Mouse (Mus musculus) splenic B cell, adult 2 months (primary cell): ENCODE data around the gene Hist1h3e.
"Not testable (repeated sequence)": the region's sequence is repeated elsewhere in the genome, so short reads cannot be mapped to it uniquely, and the experiment has no call there.

Experiments
- DNase-seq: peaks from one replicate; pipeline ENCODE4 v3.0.0-alpha.2; 2011; ENCODE audit warnings: low read depth, low spot score
- H3K27me3 ChIP-seq: 2 replicates; pipeline ENCODE4 v1.6.1; 2012; ENCODE audit warnings: mild to moderate bottlenecking, low read length, moderate library complexity, mixed read lengths; ENCODE audit not compliant: control insufficient read depth, poor library complexity, insufficient read depth, severe bottlenecking
- H3K36me3 ChIP-seq: 2 replicates; pipeline ENCODE4 v1.6.1; 2012; ENCODE audit warnings: mild to moderate bottlenecking, low read length, moderate library complexity, mixed read lengths; ENCODE audit not compliant: control insufficient read depth, poor library complexity, insufficient read depth, severe bottlenecking

Gene Hist1h3e

DNA sequence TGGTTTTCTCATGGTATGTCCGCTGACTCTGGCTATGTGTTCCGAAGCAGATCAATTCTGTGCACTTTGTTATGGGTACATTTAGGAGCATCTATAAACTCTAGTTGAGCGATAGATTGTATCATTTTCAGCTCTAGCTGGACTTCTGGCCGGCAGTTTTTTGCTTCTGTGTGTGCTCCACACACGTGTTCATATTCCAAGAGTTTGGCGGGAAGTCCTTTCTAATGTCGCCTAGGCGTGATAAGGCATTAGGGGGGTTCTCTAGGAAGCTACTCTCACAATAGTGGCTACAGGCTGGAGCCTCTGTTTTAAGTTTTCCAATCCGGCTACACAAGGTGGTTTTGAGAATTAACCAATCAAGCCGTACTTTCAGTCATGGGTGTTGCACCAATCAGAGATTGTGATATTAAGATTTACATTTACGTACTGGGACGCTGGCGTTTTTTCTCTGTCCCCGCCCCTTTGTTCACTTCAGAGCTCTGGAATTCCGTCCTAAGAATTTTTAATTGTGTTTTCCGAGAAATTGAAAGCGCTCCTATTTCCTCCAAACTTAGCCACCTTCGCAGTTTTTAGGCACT lies 6.2 kb downstream of the Hist1h3e start:
- peak; percentile 88 for DNase-seq
- no peaks in the 10 kb centered on the region for H3K36me3 ChIP-seq

DNA sequence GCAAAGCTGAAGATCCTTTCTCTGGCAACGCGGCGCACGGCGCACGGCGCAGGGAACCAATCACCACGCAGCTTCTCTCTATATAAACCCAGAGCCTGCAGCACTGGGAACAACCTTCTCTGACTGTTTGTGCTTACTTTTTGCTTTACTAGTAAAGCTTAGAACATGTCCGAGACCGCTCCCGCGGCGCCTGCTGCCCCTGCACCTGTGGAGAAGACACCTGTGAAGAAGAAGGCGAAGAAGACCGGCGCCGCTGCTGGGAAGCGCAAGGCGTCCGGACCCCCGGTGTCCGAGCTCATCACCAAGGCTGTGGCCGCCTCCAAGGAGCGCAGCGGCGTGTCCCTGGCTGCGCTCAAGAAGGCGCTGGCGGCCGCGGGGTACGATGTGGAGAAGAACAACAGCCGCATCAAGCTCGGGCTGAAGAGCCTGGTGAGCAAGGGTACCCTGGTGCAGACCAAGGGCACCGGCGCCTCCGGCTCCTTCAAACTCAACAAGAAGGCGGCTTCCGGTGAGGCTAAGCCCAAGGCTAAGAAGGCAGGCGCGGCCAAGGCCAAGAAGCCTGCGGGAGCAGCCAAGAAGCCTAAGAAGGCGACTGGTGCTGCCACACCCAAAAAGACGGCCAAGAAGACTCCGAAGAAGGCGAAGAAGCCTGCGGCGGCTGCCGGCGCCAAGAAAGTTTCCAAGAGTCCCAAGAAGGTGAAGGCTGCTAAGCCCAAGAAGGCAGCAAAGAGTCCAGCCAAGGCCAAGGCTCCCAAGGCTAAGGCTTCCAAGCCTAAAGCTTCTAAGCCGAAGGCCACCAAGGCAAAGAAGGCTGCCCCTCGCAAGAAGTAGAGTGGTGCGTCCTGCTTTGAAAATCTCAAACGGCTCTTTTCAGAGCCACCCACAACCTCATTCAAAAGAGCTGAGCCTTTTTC lies 7.0 kb downstream of the Hist1h3e start:
- Histone ChIP-seq H3K36me3 (no peaks in the 10 kb centered on the region), H3K27me3 (no peaks in the 10 kb centered on the region)
- DNase-seq: peak; percentile 85

More for the DNA sequence above, 6.2 kb downstream of the Hist1h3e start:
- no peaks in the 10 kb centered on the region for H3K27me3 ChIP-seq

DNA sequence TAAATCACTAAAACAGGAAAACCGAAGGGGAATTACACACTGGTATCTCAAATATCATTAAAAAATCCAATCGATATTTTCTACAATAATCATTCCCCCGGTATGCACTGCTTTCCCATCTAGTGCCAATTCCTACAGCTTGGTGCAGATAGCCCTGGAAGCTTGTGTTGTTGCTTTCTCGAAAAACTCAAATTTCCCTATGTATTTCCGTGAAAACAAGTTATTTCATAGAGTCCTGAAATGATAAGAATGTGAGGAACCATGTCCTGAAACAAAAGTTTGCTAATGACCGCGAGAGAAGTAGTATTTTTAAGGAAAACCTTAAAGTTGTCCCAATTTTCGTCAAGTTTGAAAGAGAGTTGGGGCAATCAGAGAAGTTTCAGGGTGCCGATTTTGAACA lies 7.8 kb downstream of the Hist1h3e start:
- Histone ChIP-seq H3K36me3 (no peaks in the 10 kb centered on the region), H3K27me3 (no peaks in the 10 kb centered on the region)
- no peak for DNase-seq

DNA sequence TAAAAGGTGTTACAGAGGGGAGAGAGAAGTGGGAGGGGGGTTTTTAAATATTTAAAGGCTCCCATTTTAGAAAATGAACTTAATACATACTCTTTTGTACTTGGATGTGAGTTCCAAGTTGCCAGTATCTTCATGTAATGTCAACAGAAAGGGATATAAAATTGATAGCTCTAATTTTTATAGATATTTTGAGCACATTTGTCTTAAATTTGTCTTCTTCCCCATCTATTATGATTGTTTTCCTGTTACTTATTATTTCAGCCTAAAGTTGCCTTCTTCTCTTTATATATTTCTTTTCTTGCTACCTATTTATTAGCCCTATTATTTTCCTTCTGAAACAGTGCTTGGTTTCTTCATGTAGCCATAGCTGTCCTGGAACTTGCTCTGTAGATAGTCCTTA lies 9.2 kb downstream of the Hist1h3e start, which contains the start of gene Hist1h1d:
TSS of gene Hist1h1d (plus strand) at position 301 of the 400 bp plus-strand sequence.
- DNase-seq: no peak
- Histone ChIP-seq H3K27me3 (no peaks in the 10 kb centered on the region), H3K36me3 (no peaks in the 10 kb centered on the region)

DNA sequence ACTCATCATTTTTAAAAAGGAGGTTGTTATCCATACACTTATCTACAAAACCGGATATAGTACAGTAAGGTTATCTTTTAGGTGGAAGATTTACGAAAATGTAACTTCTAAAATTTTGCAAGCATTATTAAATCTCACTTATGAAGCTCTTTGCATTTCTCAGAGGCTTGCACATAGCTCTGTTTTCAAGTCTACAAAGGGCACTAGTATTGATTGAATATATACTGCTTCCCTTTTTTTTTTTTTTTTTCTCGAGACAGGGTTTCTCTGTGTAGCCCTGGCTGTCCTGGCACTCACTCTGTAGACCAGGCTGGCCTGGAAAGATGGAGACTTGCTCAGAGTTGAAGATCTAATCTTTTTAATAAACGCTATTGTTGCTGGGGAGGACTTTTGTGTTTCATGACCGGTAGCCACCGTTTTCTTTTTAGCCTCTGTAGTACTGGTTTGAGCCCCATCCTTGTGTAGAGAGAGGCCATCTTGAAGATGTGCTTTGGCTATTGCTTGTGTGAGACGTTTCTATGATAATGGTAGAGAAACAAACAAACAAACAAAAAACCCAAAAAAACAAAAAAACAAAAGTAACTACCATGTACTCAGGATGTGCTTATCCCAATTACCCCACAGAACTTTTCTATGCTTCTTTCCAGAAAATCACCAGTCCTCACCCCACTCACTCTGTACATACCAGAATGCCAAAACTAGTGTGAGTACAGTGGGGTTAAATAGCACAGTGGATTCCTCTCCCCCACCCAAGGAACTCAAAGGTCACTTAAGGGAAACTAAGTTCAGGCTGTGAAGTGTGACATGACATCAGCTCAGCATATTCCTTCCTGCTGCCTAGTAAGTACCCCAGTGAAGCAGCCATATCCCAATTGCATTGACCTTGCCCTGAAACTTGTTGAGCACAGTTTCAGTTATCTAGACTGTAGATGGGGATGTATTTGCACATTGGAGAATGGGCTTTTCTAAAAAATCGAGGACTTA lies 9.9 kb downstream of the Hist1h3e start:
- H3K27me3 ChIP-seq: no peaks in the 10 kb centered on the region
- DNase-seq: no peak
- no peaks in the 10 kb centered on the region for H3K36me3 ChIP-seq

DNA sequence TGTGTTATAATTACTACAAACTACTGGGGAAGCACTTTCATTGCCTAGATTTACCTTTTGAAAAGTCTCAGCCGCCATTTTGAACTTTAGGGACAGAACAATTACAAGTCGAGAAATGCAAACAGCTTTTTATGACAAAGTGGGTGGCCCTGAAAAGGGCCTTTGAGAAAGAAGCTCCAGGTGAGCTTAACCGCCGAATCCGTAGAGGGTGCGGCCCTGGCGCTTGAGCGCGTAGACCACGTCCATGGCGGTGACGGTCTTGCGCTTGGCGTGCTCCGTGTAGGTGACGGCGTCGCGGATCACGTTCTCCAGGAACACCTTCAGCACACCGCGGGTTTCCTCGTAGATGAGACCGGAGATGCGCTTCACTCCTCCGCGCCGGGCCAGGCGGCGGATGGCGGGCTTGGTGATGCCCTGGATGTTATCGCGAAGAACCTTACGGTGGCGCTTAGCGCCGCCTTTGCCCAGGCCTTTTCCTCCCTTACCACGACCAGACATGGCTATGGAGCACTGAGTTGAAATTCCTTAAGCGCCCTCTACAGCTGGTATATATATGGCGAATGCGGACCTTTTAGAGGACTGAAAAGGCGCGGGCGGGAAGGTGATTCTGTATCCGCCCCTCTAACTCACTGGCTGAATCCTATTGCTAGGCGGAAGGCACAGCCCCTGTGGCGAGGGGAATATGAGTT lies 10.9 kb downstream of the Hist1h3e start, which contains the start of gene Hist1h4f:
TSS of gene Hist1h4f (minus strand) at position 503 of the 689 bp plus-strand sequence.
- not testable (repeated sequence) for H3K27me3 ChIP-seq, H3K36me3 ChIP-seq
- peak; percentile 85 for DNase-seq

DNA sequence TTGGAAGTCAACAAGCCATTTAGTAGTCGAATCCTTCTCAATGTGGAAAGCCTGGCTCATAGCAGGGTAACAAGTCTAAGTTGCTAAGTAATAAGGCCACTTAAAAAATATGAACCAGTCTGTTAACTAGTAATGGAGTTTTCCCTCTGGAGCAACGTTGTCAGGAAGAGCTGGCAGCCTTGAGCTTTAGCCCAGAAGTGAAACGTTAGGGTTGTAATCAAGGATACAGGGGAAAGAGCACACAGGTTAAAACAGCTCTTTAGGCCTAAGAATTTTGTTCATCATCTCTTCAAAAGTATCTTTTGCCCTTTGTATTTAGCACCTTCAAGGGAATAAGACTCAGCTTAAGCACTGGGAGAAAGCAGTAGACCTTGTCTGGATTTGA lies 11.4 kb downstream of the Hist1h3e start:
- Histone ChIP-seq H3K36me3 (0 out of 2 replicates have a peak, but pooled peaks cover 2% of the 10 kb centered on the region), H3K27me3 (no peaks in the 10 kb centered on the region)
- DNase-seq: no peak

DNA sequence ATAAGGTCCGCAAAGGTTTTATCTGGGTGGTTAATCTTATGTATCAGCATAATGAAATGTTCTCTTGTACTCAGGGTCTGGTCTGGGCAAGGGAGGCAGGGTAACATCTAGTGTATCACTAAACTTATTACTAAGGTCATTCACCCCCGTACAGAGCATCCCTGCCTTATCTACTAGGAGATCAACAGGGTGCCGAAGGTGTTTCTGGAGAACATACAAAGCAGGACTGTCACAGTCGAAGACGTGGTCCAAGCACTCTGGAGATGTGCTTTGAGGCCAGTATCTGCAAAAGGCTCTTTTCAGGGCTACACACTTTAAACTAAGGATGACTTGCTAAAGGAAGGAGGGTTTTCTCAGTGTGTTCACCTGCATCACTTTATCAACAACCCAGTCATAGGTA lies 15.5 kb downstream of the Hist1h3e start:
- Histone ChIP-seq H3K36me3 (0 out of 2 replicates have a peak, but pooled peaks cover 2% of the 10 kb centered on the region), H3K27me3 (no peaks in the 10 kb centered on the region)
- DNase-seq: no peak

DNA sequence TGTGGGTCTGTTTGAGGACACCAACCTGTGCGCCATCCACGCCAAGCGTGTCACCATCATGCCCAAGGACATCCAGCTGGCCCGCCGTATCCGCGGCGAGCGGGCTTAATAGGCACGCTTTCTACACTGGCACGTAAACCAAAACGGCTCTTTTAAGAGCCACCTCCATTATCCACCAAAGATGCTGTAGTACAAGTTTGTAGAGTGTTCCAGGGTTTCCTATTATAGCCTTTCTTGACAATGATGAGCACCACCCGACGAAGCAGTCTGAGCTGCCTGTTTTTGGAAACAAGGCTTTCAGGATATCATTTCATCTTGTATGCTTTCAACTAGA lies 17.4 kb downstream of the Hist1h3e start:
- not testable (repeated sequence) for H3K36me3 ChIP-seq, H3K27me3 ChIP-seq, DNase-seq

DNA sequence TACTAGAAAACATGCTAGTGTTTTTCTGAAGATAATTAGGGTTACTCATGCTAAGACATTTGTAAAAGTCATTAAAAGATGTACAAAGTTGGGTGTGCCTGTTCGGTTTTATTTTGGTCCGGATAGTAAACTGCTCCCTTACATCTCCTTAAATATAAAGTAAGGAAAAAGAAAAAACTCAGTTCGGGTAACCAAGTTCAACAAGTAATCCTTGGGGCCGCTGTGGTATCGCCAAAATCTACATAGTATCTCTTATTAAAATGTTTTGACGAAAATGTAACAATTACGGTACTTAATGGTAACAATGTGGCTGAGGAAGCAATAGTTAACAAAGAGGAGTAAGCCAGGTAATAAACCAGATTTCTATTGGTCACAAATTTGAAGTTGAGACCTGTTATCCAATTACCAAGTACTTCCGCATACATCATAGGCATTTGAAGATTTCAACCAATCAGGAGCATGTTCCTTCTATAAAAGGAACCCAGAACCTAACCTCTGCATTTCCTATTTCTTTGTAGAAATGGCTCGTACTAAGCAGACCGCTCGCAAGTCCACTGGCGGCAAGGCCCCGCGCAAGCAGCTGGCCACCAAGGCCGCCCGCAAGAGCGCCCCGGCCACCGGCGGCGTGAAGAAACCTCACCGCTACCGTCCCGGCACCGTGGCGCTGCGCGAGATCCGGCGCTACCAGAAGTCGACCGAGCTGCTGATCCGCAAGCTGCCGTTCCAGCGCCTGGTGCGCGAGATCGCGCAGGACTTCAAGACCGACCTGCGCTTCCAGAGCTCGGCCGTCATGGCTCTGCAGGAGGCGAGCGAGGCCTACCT lies 18.0 kb downstream of the Hist1h3e start, which contains the start of gene Hist1h3f:
TSS of gene Hist1h3f (plus strand) at position 88 of the 822 bp plus-strand sequence.
- peak; percentile 96 for DNase-seq
- H3K27me3 ChIP-seq: no peaks in the 10 kb centered on the region
- 0 out of 2 replicates have a peak, but pooled peaks cover 2% of the 10 kb centered on the region for H3K36me3 ChIP-seq

DNA sequence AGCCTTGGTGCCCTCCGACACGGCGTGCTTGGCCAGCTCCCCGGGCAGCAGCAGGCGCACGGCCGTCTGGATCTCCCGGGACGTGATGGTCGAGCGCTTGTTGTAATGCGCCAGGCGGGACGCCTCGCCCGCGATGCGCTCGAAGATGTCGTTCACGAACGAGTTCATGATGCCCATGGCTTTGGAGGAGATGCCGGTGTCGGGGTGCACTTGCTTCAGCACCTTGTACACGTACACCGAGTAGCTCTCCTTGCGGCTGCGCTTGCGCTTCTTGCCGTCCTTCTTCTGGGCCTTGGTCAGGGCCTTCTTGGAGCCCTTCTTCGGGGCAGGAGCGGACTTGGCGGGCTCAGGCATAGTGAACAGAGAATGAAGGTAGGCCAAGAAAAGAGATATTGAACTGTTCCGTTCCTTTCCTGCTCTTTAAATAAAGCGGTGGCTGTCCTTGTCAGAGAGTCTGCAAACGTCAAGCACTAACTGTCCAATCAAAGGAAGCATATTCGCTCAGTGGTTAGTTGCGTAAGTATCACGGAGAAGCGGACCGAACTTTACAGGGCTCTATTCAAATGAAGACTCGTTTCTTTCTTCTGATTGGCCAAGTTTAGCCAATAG lies 19.1 kb downstream of the Hist1h3e start, which contains the start of gene Hist1h2bh:
TSS of gene Hist1h2bh (minus strand) at position 394 of the 609 bp plus-strand sequence.
- H3K36me3 ChIP-seq: not testable (repeated sequence)
- DNase-seq: peak; percentile 97

DNA sequence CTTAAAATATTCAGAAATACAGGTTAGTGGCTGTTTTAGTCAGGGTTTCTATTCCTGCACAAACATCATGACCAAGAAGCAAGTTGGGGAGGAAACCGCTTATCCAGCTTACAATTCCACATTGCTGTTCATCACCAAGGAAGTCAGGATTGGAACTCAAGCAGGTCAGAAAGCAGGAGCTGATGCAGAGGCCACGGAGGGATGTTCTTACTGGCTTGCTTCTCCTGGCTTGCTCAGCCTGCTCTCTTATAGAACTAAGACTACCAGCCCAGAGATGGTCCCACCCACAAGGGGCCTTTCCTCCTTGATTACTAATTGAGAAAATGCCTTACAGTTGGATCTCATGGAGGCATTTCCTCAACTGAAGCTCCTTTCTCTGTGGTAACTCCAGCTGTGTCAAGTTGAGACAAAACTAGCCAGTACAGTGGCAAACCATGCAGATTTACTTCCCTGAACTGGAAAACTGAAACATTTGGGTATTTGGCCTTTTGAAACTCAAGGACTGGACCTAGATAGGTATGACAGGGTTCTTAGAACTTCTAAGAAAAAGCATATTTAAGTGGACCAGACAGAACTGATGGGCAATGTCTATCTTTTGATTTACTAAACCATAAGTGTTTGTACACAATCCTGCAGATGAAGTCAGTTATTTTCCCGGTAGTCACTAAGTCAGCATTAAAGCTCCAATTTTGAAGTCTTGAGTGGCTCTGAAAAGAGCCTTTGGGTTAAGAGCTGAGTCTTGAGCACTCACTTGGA lies 19.8 kb downstream of the Hist1h3e start:
- not testable (repeated sequence) for DNase-seq, H3K27me3 ChIP-seq, H3K36me3 ChIP-seq

More for the DNA sequence above, 19.1 kb downstream of the Hist1h3e start, which contains the start of gene Hist1h2bh:
- H3K27me3 ChIP-seq: not testable (repeated sequence)
